Mouse (Mus musculus) E14TG2a.4 (cell line): ENCODE data around the gene Chst11.

ENCODE experiments used
- H3K27me3 ChIP-seq: 2 replicates; pipeline ENCODE4 v1.6.1; 2014; ENCODE audit warnings: low read length, control low read depth; ENCODE audit not compliant: insufficient read depth
- H3K36me3 ChIP-seq: 2 replicates; pipeline ENCODE4 v1.6.1; 2014; ENCODE audit warnings: low read length, control low read depth; ENCODE audit not compliant: insufficient read depth
- H3K4me1 ChIP-seq: replicated peaks from 2 replicates; pipeline ENCODE4 v1.6.1; 2014; ENCODE audit warnings: low read depth, low read length, control low read depth
- H3K4me3 ChIP-seq: replicated peaks from 2 replicates; pipeline ENCODE4 v1.5.1; 2014; ENCODE audit warnings: mild to moderate bottlenecking, low read length
- H3K9me3 ChIP-seq: 2 replicates; pipeline ENCODE4 v1.6.1; 2014; ENCODE audit warnings: low read length, control low read depth
- CTCF ChIP-seq: conservative IDR thresholded peaks from 2 replicates; pipeline ENCODE4 v1.5.1; 2014; ENCODE audit warnings: low read length
- NANOG ChIP-seq: IDR thresholded peaks from 2 replicates; pipeline ENCODE4 v1.6.1; 2014; ENCODE audit warnings: borderline replicate concordance, low read length, mixed read lengths
- POU5F1 ChIP-seq: IDR thresholded peaks from 2 replicates; pipeline ENCODE4 v1.6.1; 2014; ENCODE audit warnings: low read length, borderline replicate concordance

Gene Chst11

GRCm38 (mm10) chr10:83098940-83099339 is 113.6 kb downstream of the Chst11 start:
- H3K9me3 ChIP-seq: peaks cover 17% of the 10 kb centered on the region
- TF ChIP-seq POU5F1 (no peak), CTCF (no peak), NANOG (no peak)
- no peaks in the 10 kb centered on the region for H3K27me3 ChIP-seq
- H3K4me1 ChIP-seq: peaks cover 11% of the 10 kb centered on the region
- no peak overlapping the region for H3K4me3 ChIP-seq
- H3K36me3 ChIP-seq: no peaks in the 10 kb centered on the region

GRCm38 (mm10) chr10:83099669-83100068 is 114.4 kb downstream of the Chst11 start:
- peaks cover 17% of the 10 kb centered on the region for H3K9me3 ChIP-seq
- H3K27me3 ChIP-seq: no peaks in the 10 kb centered on the region
- no peaks in the 10 kb centered on the region for H3K36me3 ChIP-seq
- H3K4me1 ChIP-seq: peaks cover 11% of the 10 kb centered on the region
- no peak overlapping the region for H3K4me3 ChIP-seq
- no peak for TF ChIP-seq CTCF
- TF ChIP-seq NANOG: no peak
- no peak for TF ChIP-seq POU5F1

GRCm38 (mm10) chr10:83100890-83101289 is 115.6 kb downstream of the Chst11 start:
- Histone ChIP-seq H3K9me3 (peaks cover 17% of the 10 kb centered on the region), H3K27me3 (no peaks in the 10 kb centered on the region), H3K4me1 (peaks cover 11% of the 10 kb centered on the region), H3K36me3 (no peaks in the 10 kb centered on the region), H3K4me3 (no peak overlapping the region)
- TF ChIP-seq CTCF: no peak
- TF ChIP-seq NANOG: no peak
- TF ChIP-seq POU5F1: no peak

GRCm38 (mm10) chr10:83101421-83102207 is 116.3 kb downstream of the Chst11 start:
- Histone ChIP-seq H3K27me3 (no peaks in the 10 kb centered on the region), H3K9me3 (peaks cover 17% of the 10 kb centered on the region), H3K4me3 (no peak overlapping the region), H3K36me3 (no peaks in the 10 kb centered on the region), H3K4me1 (peaks cover 11% of the 10 kb centered on the region)
- TF ChIP-seq POU5F1: no peak
- no peak for TF ChIP-seq NANOG
- no peak for TF ChIP-seq CTCF

GRCm38 (mm10) chr10:83102745-83103144 is 117.4 kb downstream of the Chst11 start:
- TF ChIP-seq POU5F1 (no peak), CTCF (no peak), NANOG (no peak)
- peaks cover 17% of the 10 kb centered on the region for H3K9me3 ChIP-seq
- no peaks in the 10 kb centered on the region for H3K36me3 ChIP-seq
- no peak overlapping the region for H3K4me3 ChIP-seq
- 0 out of 2 replicates have a peak, but pooled peaks cover 4% of the 10 kb centered on the region for H3K27me3 ChIP-seq
- peaks cover 11% of the 10 kb centered on the region for H3K4me1 ChIP-seq

- Histone ChIP-seq H3K4me3 (no peak overlapping the region), H3K9me3 (peaks cover 17% of the 10 kb centered on the region), H3K4me1 (no peaks in the 10 kb centered on the region; the same call in 1 of the 2 replicates), H3K36me3 (no peaks in the 10 kb centered on the region), H3K27me3 (0 out of 2 replicates have a peak, but pooled peaks cover 4% of the 10 kb centered on the region)
- TF ChIP-seq CTCF: no peak
- no peak for TF ChIP-seq NANOG
- no peak for TF ChIP-seq POU5F1
Observed at GRCm38 (mm10) chr10:83104221-83104620, 118.9 kb downstream of the Chst11 start.

GRCm38 (mm10) chr10:83106152-83106746 is 121.0 kb downstream of the Chst11 start:
- Histone ChIP-seq H3K36me3 (no peaks in the 10 kb centered on the region), H3K9me3 (peaks cover 28% of the 10 kb centered on the region), H3K4me1 (no peaks in the 10 kb centered on the region; the same call in 1 of the 2 replicates), H3K4me3 (no peak overlapping the region), H3K27me3 (0 out of 2 replicates have a peak, but pooled peaks cover 4% of the 10 kb centered on the region)
- TF ChIP-seq NANOG: no peak
- TF ChIP-seq POU5F1: no peak
- TF ChIP-seq CTCF: no peak

GRCm38 (mm10) chr10:83107385-83107784 is 122.1 kb downstream of the Chst11 start:
- Histone ChIP-seq H3K4me1 (no peaks in the 10 kb centered on the region; the same call in 1 of the 2 replicates), H3K36me3 (no peaks in the 10 kb centered on the region), H3K27me3 (0 out of 2 replicates have a peak, but pooled peaks cover 4% of the 10 kb centered on the region), H3K9me3 (peaks cover 22% of the 10 kb centered on the region), H3K4me3 (no peak overlapping the region)
- no peak for TF ChIP-seq NANOG
- no peak for TF ChIP-seq POU5F1
- TF ChIP-seq CTCF: no peak
